ENCODE assay signal across 8 mouse cellular contexts in genomic region chr7:29983690-29984380, GRCm38 (mm10). TPM values are rescaled to one million over a fixed set of nuclear protein-coding genes. Genes with fewer than 3 reads are reported as not detected.
DNase-seq lines count a peak whose midpoint lies in the region; ATAC-seq and TF ChIP-seq lines count a peak whose summit lies in the region.

TSS of gene Zfp568 (plus strand) at chr7:29983955.

- H3K4me1 ChIP-seq in bone marrow macrophage, adult 2 months (ENCODE audit: control insufficient read depth, insufficient read depth, low read length): peaks cover 5% of the 10 kb centered on the region
- H3K4me1 ChIP-seq in embryonic fibroblast, embryonic 13.5 days (ENCODE audit: control insufficient read depth, insufficient read depth, low read length): peaks cover 16% of the 10 kb centered on the region
- peaks cover 39% of the 10 kb centered on the region for H3K4me1 ChIP-seq in heart, embryonic 10.5 days
- peaks cover 31% of the 10 kb centered on the region for H3K4me1 ChIP-seq in kidney, embryonic 15.5 days

- peak within 1 kb of the TSS; percentile 88 for H3K4me3 ChIP-seq in bone marrow macrophage, adult 2 months (ENCODE audit: insufficient read depth, low read length)
- peak within 1 kb of the TSS; percentile 94 for H3K4me3 ChIP-seq in embryonic fibroblast, embryonic 13.5 days (ENCODE audit: insufficient read depth, low read length)
- peak within 1 kb of the TSS; percentile 90 for H3K4me3 ChIP-seq in heart, embryonic 10.5 days
- H3K4me3 ChIP-seq in kidney, embryonic 15.5 days (replicated peaks): peak within 1 kb of the TSS; percentile 72

- H3K27me3 ChIP-seq in heart, embryonic 10.5 days (ENCODE audit: insufficient read depth, poor library complexity, severe bottlenecking): no peaks in the 10 kb centered on the region
- no peaks in the 10 kb centered on the region for H3K27me3 ChIP-seq in kidney, embryonic 15.5 days

- no peaks in the 10 kb centered on the region for H3K9me3 ChIP-seq in heart, embryonic 10.5 days
- no peaks in the 10 kb centered on the region for H3K9me3 ChIP-seq in kidney, embryonic 15.5 days (replicated peaks)

- ATAC-seq in kidney, embryonic 15.5 days (replicated peaks; ENCODE audit: low FRiP score): peak; percentile 98
- ATAC-seq in monocyte, adult 5-6 weeks (replicated peaks; ENCODE audit: insufficient number of reproducible peaks, low FRiP score, low TSS enrichment, poor library complexity, severe bottlenecking): peak; percentile 93

- TF ChIP-seq POLR2A in bone marrow macrophage, adult 2 months (IDR thresholded peaks at IDR 0.05; ENCODE audit: borderline replicate concordance, low read depth, low read length): peak; percentile 98
- peak; percentile 96 for TF ChIP-seq POLR2A in embryonic fibroblast, embryonic 13.5 days (IDR thresholded peaks at IDR 0.05; ENCODE audit: low read depth, low read length)

- peak within 1 kb of the TSS; percentile 76 for H3K27ac ChIP-seq in bone marrow macrophage, adult 2 months (ENCODE audit: insufficient read depth, low read depth, low read length)
- H3K27ac ChIP-seq in embryonic fibroblast, embryonic 13.5 days (ENCODE audit: insufficient read depth, low read length): peak within 1 kb of the TSS; percentile 95
- peak within 1 kb of the TSS; percentile 96 for H3K27ac ChIP-seq in heart, embryonic 10.5 days
- H3K27ac ChIP-seq in kidney, embryonic 15.5 days: peak within 1 kb of the TSS; percentile 97

- DNase-seq in A20 (ENCODE audit: low read depth, low spot score): peak; percentile 95
- peak; percentile 99 for DNase-seq in heart, embryonic 10.5 days (ENCODE audit: low spot score)
- DNase-seq in liver: peak; percentile 89
- DNase-seq in spleen, postnatal 4 days (ENCODE audit: low spot score in 2 of 2): peak; percentile 89 to 94

- under 1% methylated on average over 62 of the region's 62 CpGs for WGBS in heart, embryonic 10.5 days
- WGBS in kidney, embryonic 15.5 days: under 1% methylated on average over 62 of the region's 62 CpGs

- peak within 1 kb of the TSS; percentile 70 for H3K4me2 ChIP-seq in kidney, embryonic 15.5 days

- peaks cover 32% of the 10 kb centered on the region for H3K36me3 ChIP-seq in heart, embryonic 10.5 days
- peaks cover 30% of the 10 kb centered on the region for H3K36me3 ChIP-seq in kidney, embryonic 15.5 days

- no peak for TF ChIP-seq CTCF in bone marrow macrophage, adult 2 months (IDR thresholded peaks at IDR 0.05; ENCODE audit: low read depth, low read length)
- peak; percentile 26; the same call in 1 of the 2 replicates for TF ChIP-seq CTCF in embryonic fibroblast, embryonic 13.5 days (IDR thresholded peaks at IDR 0.05; ENCODE audit: borderline replicate concordance, insufficient read depth, low read length)

- H3K9ac ChIP-seq in kidney, embryonic 15.5 days: peak within 1 kb of the TSS; percentile 66

RNA-seq across cellular contexts. Expression of gene Zfp568, which starts in this region (rescaled TPM):
- 3.6 and 4.0 TPM in 2 replicates for polyA plus RNA-seq in bone marrow macrophage, adult 2 months (2012; ENCODE audit: insufficient read depth, insufficient read length, missing spikeins)
- 17.4 and 21.7 TPM in 2 replicates for polyA plus RNA-seq in embryonic fibroblast, embryonic 13.5 days (2011; ENCODE audit: insufficient read length, low read depth, missing spikeins)
- 32.0 and 33.8 TPM in 2 replicates for polyA plus RNA-seq in heart, embryonic 10.5 days (2016; fragmentation: Nextera tagmentation; extraction: Ambion mirVana)
- polyA plus RNA-seq in kidney, embryonic 15.5 days (2015; fragmentation: Nextera tagmentation; extraction: Ambion mirVana): 17.7 and 19.5 TPM in 2 replicates
- 25.8 to 32.8 TPM (median 32.4 TPM) in 3 replicates for total RNA-seq in monocyte, adult 5-6 weeks (2017)

Comparison
In these comparisons a context has a peak if more than half of its experiments do, and no peak if none do; other contexts are left out.
1. Peak in every context shown above with its lines: DNase-seq, ATAC-seq, H3K4me3 ChIP-seq and H3K27ac ChIP-seq.